Mouse (Mus musculus) limb, embryonic 13.5 days (tissue): ENCODE data around the gene Rpl6. TPM values are rescaled to one million over a fixed set of nuclear protein-coding genes. Genes with fewer than 3 reads are reported as not detected.

Source experiments
- ATAC-seq: fragments of 200-750 bp; cut with Nextera tagmentation; 2 replicates; pipeline ENCODE4 v1.8.0; 2017; ENCODE audit warnings: low read depth, moderate number of reproducible peaks, moderate TSS enrichment; ENCODE audit not compliant: low FRiP score
- H3K27ac ChIP-seq: fragments of 300-500 bp; sonication (generic); 2 replicates; pipeline ENCODE4 v1.5.1; 2015; ENCODE audit warnings: inconsistent platforms, mild to moderate bottlenecking, moderate library complexity
- H3K27me3 ChIP-seq: fragments of 300-500 bp; sonication (generic); 2 replicates; pipeline ENCODE4 v1.6.1; 2015; ENCODE audit warnings: mild to moderate bottlenecking, inconsistent platforms
- H3K36me3 ChIP-seq: fragments of 300-500 bp; sonication (generic); 2 replicates; pipeline ENCODE4 v1.6.1; 2015; ENCODE audit warnings: inconsistent platforms, mild to moderate bottlenecking, moderate library complexity
- H3K4me1 ChIP-seq: fragments of 300-500 bp; sonication (generic); 2 replicates; pipeline ENCODE4 v1.6.1; 2015; ENCODE audit warnings: inconsistent platforms
- H3K4me2 ChIP-seq: fragments of 300-500 bp; sonication (generic); replicated peaks from 2 replicates; pipeline ENCODE4 v1.6.1; 2015; ENCODE audit warnings: inconsistent platforms, mild to moderate bottlenecking, moderate library complexity
- H3K4me3 ChIP-seq: fragments of 300-500 bp; sonication (generic); 2 replicates; pipeline ENCODE4 v1.5.1; 2015; ENCODE audit warnings: moderate library complexity, mild to moderate bottlenecking, inconsistent platforms
- H3K9ac ChIP-seq: fragments of 300-500 bp; sonication (generic); 2 replicates; pipeline ENCODE4 v1.6.1; 2015; ENCODE audit warnings: mild to moderate bottlenecking, inconsistent platforms
- H3K9me3 ChIP-seq: fragments of 300-500 bp; sonication (generic); 2 replicates; pipeline ENCODE4 v1.6.1; 2016; ENCODE audit warnings: inconsistent platforms
- WGBS: fragments of 180-500 bp; shearing (Covaris S2); methylation state at CpG from one replicate; pipeline ENCODE4 v1.1.7; 2015; 5-methylcytosine and 5-hydroxymethylcytosine counted together
- polyA plus RNA-seq: library from polyadenylated mRNA; unstranded; fragments of >200 nt; fragmentation: Nextera tagmentation; extraction: Ambion mirVana; gene quantifications from 2 replicates; pipeline ENCODE4 v1.2.1, GENCODE M21; 2015

Gene Rpl6
- polyA plus RNA-seq, 1 experiment from 2014 or later = 616 TPM

DNA sequence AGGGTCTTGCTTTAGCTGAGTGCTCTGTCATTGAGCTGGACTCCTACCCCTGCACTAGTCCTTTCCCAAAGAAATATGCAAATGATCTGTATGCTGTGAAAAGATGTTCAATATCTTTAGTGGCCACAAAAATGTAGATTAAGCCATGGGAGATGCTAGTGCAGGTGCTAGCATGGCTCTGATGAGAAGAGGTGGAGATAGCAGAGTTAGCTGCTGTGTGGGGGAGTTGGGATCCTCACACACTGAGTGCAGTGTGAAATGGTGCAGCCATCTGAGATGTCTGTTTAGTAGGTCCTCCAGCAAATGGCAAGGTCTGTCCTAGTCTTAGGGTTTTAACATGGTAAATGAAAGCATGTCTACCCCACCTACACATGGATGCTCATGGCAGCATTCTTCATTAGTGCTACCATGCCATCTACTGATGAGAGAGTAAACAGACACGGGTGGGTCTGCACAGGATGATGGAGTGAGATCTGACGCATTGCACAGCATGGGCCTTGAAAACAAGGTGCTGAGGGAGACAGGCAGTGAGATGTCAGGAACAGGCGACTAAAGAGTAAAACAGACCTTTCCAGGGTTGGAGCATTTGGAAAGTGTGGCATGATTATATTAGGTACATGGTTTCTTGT is 44.6 kb downstream of the Rpl6 start:
- 69% methylated on average over 3 of the region's 3 CpGs for WGBS
- Histone ChIP-seq H3K4me2 (no peak overlapping the region), H3K4me1 (no peaks in the 10 kb centered on the region), H3K27me3 (no peaks in the 10 kb centered on the region), H3K4me3 (no peak overlapping the region), H3K27ac (no peak overlapping the region), H3K9ac (no peak overlapping the region), H3K36me3 (peaks cover 2% of the 10 kb centered on the region), H3K9me3 (no peaks in the 10 kb centered on the region)
- ATAC-seq = no peak

GRCm38 (mm10) chr5:121249693-121250092 is 45.4 kb downstream of the Rpl6 start:
- H3K27me3 ChIP-seq = no peaks in the 10 kb centered on the region
- H3K4me3 ChIP-seq = no peak overlapping the region
- WGBS = 92% methylated on average over 3 of the region's 3 CpGs
- no peak overlapping the region for H3K27ac ChIP-seq
- H3K4me2 ChIP-seq = no peak overlapping the region
- no peak overlapping the region for H3K9ac ChIP-seq
- H3K4me1 ChIP-seq = no peaks in the 10 kb centered on the region
- peaks cover 8% of the 10 kb centered on the region for H3K36me3 ChIP-seq
- no peak for ATAC-seq
- H3K9me3 ChIP-seq = no peaks in the 10 kb centered on the region

DNA sequence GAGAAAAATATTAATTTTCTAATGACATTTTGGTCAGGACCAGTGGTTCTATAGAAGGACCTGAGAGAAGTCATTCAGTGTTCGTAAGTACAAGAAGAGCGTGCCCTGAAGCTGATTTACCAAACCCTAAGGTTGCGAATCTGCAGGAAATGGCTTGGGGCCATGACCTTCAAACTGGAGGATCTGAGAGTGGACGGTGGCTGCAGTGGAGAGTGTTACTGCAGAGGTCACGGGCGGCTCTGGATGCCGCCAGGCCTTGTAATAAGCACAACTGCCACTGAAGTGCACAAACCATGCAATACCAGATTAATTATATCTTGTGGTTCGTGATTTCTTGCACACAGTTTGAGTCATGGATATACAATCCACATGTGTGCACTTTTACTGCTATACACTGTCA is 47.5 kb downstream of the Rpl6 start:
- no peak overlapping the region for H3K27ac ChIP-seq
- 57% methylated on average over 8 of the region's 8 CpGs for WGBS
- ATAC-seq = no peak
- no peaks in the 10 kb centered on the region for H3K9me3 ChIP-seq
- H3K27me3 ChIP-seq = no peaks in the 10 kb centered on the region
- H3K4me3 ChIP-seq = no peak overlapping the region
- H3K9ac ChIP-seq = no peak overlapping the region
- H3K4me2 ChIP-seq = no peak overlapping the region
- H3K4me1 ChIP-seq = no peaks in the 10 kb centered on the region
- peaks cover 25% of the 10 kb centered on the region for H3K36me3 ChIP-seq

DNA sequence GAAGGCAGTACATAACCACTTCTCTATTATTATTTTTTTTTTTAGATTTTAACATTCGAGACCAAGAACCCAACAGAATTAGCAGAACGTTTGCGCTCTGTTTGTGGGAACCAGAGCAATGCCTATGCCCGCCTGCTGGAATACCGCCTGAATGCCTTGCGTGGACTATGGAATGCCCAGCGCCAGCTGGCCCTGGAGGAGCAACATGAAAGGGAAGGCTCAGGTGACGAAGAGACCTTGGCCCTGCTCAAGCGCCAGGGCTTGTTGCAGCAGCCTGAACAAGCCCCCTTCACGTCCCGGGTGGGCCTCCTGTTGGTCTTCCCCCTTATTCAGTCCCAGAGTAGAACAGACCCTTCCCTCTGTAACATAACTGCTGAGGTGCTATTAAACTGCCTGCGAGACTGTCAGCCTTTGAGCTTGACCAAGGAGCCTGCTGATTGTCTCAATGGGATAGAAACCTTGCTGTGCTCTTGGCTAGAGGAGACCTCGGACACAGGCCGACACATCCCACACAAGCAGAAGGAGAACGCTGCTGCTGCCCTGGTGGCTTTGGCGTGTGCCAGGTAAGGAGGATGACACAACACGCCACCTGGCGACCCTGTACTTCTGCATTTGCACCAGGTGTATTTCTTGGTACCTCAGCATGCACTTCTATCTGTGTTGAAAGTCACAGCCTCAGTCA is 49.7 kb downstream of the Rpl6 start:
- no peak for ATAC-seq
- Histone ChIP-seq H3K36me3 (peaks cover 40% of the 10 kb centered on the region), H3K4me3 (no peak overlapping the region), H3K27me3 (no peaks in the 10 kb centered on the region), H3K9me3 (no peaks in the 10 kb centered on the region), H3K9ac (no peak overlapping the region), H3K4me1 (no peaks in the 10 kb centered on the region), H3K27ac (no peak overlapping the region), H3K4me2 (no peak overlapping the region)
- 88% methylated on average over 18 of the region's 18 CpGs for WGBS

DNA sequence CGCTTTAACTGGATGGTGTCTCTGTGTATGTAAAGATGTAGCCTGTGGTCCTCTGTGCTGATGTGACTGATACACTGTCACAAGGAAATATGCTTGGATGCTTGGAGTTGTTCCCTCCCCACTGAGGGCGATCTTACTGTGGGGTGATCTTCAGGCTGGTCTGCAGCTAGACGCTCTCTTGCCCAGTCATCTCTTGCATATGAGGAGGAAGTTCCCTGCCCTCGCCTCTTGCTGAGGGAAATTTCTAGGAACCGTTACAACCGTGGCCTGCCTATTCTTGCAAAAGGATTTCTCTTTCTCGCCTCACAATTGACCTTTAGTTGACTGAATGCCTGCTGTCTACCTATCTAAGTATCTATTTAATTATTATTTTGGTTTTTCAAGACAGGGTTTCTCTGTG is 50.7 kb downstream of the Rpl6 start:
- Histone ChIP-seq H3K27ac (no peak overlapping the region), H3K4me3 (no peak overlapping the region), H3K4me1 (no peaks in the 10 kb centered on the region), H3K4me2 (no peak overlapping the region), H3K9me3 (no peaks in the 10 kb centered on the region), H3K36me3 (peaks cover 43% of the 10 kb centered on the region), H3K27me3 (no peaks in the 10 kb centered on the region), H3K9ac (no peak overlapping the region)
- WGBS = 89% methylated on average over 7 of the region's 7 CpGs
- ATAC-seq = no peak

Other genes with a start within 250 kb of the Rpl6 start
- 0.09 and 0.15 TPM in 2 replicates for gene Rph3a, start 194.4 kb upstream of the Rpl6 start, polyA plus RNA-seq
- gene Ptpn11, start 13.1 kb upstream of the Rpl6 start, polyA plus RNA-seq = 25.6 and 25.8 TPM in 2 replicates
- gene Hectd4, start 15.7 kb downstream of the Rpl6 start, polyA plus RNA-seq = 5.2 and 5.6 TPM in 2 replicates
- 78.5 and 78.9 TPM in 2 replicates for gene Trafd1, start 181.2 kb downstream of the Rpl6 start, polyA plus RNA-seq
- gene Naa25, start 193.5 kb downstream of the Rpl6 start, polyA plus RNA-seq = 38.3 and 40.6 TPM in 2 replicates
- 1.8 and 2.5 TPM in 2 replicates for gene Tmem116, start 247.4 kb downstream of the Rpl6 start, polyA plus RNA-seq
- 158 and 161 TPM in 2 replicates for gene Erp29, start 248.0 kb downstream of the Rpl6 start, polyA plus RNA-seq